Mouse (Mus musculus) urinary bladder, postnatal 4 days (tissue): ENCODE measurements at regions not wholly inside any gene's neighbourhood (a gene's known extent, or its start where the extent isn't known, plus 50 kb on each side); places are given as distances from the start of the nearest gene placed in this dataset.

Source experiments
- DNase-seq, 2 experiments: peaks; one replicate each; pipeline ENCODE4 v3.0.0; 2021 to 2022; ENCODE audit warnings: low spot score in 2 of 2

DNA sequence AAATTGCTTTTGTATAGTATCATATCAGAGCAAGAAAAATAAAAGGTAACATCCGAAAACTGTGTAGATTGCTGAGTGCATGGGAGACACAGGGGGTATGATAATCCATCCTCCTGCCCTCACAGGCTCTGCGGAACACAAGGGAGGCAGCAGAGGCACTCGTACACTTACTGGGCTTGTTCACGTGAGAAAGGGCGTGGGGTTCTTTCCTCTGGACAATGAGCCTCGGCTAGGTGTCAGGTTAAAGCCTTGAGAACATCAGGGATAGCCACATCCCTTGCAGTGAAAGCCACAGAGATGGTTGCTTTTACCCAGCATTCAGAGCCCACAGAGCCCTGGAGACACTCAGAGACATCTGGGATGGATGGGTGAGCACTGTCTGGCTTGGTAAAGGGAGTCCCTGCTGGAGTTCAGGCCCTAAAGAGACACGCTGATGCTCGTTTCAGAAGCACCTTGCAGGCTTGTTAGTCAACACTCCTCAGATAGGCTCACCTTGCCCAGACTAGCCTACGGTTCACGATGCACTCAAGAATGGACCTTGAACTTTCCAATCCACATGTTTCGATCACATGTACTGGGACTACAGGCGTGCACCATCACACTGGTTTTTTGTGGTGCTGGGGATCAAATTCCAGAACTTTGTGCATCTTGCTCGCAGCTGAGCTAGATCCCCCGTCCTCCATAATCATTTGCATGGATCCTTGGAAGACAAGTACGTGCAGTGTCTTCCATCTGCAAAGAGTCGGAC is 83.5 kb upstream of the Spin1 start:
- no peak for DNase-seq

DNA sequence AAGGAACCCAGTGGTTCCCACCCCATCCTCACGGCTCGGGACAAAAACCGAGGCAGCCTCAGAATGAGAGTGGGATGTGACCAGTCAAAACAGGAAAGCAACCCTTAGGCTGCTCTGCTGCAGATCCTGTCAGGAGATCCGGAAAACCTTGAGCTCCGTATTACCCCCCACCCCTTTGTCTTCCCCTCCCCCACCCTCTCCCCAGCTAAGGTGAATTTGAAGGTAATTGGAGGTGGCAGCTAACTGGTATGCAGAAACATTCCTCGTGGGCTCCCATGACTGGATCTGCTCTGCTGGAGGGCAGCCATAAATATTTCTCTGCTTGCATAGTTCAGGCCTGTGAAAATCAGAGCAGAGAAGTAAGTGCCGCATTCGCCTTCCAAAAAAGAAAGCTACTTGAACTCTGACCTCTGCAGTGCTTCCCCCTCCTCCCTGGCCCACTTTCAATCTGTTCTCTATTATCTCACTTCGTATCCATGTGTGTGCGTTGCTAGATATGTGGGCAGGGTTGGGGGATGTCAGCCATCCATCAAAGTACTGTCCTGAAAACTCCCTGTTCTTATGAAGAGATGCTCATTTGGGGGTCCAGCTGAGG is 82.9 kb upstream of the Spin1 start:
- DNase-seq, result no peak

DNA sequence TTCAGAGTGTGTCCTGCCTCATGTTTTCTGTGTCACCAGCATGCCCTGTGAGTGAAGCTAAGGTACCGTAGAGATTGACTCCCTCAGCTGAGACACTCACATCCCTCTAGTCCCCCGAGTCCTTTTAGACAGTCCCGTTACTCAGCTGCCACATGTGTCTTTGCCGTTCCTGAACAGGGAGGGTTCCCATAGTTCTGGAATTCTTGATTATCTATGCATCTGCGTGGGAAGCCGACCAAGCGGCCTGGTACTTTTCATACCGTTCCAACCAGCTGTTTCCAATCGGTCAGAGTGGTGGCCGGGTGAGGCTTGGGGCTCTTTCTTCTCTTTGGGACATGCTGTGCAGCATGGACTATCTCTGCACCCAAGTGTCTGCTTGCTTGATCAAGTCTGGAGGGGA is 82.3 kb upstream of the Spin1 start:
- DNase-seq, result no peak

DNA sequence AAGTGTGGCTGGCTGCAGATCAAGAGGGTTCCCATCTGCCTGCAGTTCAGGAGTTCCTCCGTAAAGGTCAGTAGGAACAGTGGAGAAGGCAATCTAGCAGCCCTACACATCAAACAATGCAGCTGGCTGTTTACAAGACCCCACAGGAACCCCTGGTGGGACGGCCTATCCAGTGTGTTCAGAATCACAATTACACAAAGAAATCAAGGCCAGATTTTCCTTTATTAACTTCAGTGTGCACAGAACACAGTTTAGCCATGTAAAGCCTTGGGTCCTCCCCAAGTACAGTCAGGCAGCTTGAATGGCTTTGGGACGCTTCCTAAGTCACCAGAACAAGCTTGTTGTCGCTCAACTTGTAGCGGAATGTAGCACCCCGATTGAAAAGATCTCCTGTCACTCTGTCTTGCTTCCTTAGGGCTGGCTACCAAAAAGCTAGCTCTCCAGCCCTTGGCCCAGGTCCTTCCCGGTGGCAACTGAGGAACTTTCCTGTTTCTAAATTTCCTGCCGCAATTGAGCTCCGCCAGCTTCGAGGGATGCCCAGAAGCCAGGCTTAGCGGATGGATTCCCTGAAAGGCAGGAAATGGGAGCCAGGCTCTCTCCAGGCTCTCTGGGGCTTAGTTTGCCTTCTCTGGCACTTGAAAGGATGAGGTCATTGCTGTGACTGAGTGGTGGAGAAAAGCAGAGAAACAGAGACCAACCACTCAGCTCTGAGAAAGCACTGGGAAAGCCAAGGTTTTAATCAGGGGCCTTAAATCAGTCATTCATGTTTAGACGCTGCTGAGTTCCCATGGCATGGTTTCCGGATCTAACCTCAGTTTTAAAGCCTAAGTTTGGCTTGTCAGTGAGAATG is 78.1 kb upstream of the Spin1 start:
- DNase-seq, result no peak

DNA sequence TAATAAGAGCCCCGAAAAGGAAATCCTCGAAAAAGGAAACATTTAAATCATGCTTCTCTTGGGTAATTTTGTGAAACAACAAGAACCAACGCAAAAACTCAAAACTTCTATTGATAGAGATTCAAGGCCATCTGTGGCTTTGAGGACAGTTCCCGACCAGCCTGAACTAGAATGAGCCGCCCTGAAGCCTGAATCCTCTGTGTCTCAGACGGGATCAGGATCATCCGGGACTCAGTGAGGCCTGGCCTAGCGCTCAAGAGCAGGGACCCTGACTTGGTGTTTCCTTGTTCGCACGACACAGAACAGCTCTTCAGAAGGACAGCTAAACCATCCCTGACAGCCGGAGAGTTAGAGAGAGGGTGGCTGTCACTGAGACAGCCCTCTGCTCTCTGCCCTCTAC is 77.4 kb upstream of the Spin1 start:
- no peak for DNase-seq

DNA sequence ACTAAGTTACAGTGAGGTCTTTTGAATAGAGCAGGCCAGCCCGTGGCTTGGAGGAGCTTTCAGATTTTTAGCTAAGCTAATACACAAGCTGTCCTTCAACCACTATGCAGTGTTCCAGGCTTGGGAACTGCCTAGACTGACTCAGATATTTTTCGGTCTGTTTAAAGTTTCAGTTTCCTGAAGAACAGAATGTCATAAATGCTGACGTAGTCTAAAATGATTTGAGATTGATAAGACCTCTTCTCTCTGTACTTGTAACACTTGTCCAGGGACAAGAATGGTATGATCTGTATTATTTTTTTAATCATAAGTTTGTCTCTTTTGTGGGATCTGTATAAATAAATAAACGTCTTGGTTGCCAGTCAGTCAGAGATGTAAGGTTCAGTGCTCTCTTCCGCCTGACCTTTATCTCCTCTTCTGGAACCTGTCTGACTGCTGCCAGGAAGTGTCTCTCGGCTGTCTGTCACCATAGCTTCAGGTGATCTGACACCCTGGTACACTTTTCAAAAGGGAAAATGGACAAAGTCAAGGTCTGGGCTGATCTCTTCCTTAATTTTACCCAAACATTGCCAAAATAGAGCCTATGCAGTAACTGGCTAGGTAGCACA is 74.3 kb upstream of the Spin1 start:
- DNase-seq, result no peak

DNA sequence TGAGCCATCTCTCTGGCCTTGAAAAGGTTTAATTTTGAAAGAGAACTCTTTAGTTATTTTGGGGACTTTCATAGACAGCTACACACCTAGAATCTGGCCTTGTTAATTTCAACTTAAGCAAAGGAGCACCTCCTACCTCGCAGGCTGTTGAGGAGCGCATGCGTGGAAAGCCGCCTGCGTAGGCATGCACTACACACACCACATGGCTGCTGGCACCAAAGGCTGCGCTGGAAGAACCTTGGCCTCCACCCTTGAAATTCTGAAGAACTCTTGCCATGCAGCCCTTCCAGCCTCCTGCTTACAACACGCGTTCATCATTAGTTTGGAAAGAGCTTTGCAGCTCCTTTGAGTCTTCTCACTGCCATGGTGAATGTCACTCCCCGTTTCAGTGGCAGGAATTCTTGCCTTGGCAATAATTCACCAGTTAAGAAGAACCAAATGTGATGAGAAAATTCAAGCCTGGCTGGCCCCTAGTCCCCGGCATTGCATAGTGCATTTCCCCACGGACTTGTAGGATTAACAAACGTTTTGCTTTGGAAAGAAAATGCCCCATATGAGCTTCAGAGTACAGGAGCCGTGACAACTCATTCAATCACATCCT is 62.7 kb upstream of the Spin1 start:
- peak in 1 of 2 experiments; percentile 51 for DNase-seq

DNA sequence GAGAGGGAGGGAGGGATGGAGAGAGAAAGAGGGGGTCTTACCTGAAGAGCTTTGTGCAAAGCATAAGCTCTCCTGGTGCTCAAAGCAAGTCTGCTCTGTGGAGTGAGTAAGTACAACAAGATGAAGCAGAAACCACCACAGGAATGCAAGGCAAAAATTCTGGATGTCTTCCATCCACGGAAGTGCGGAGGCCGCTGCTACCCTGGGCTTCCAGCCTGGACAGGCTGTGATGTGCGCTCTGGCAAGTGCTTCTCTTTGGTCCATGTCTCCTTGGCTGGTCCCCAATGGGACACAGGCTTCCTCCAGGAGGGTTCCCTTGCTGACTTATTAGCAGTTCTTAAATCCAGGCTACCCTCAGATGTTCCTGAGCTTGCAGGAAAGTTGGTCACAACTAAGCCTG is 61.7 kb upstream of the Spin1 start:
- peak in 1 of 2 experiments; percentile 52 for DNase-seq

DNA sequence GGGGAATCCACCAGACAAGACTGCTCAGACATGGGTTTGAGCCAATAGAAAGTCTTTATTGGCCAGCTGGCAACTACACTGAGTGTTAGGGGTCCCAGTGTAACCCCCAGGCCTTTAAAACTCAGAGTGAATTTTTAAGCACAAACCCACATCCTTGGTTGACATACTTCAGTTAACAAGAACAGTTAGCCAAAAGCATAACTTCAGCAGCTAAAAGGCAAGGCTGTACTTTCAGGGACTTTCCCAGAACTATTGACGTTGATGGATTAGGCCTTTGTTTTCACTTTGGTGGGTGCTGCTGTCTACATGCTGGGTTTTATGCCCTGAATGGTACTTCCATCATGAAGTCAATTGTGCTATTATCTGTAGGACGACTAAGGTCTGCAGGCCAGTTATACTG is 59.6 kb upstream of the Spin1 start:
- DNase-seq, result peak in 1 of 2 experiments; percentile 13

DNA sequence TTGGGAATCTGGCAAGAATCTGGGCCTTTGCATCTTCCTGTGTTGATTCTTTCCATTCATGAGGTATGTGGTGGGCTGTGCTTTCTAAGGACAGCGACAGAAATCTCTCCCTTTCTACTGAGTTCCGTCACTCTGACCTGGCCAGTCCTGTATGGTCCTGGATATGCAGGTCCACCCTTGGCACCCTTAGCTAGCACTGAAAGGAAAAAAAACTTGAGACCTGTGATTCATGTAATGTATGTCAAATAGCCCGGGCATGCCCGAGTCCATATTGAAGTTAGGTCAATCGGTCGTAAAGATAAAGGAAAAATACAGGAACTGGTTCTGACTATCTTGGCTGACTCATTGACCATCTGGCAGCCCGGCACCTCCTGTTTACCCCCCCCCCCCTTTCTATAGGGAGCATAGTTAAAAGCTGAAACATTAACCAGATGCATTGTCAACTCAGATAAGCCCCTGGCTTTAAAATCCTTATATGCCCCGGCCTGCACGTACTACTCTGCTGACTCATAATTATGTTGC is 57.7 kb upstream of the Spin1 start:
- peak in 1 of 2 experiments; percentile 34 for DNase-seq
